Mouse (Mus musculus): ENCODE data around the gene Tubb2a. TPM values are rescaled to one million over a fixed set of nuclear protein-coding genes. Genes with fewer than 3 reads are reported as not detected.
"Not testable (repeated sequence)": the region's sequence is repeated elsewhere in the genome, so short reads cannot be mapped to it uniquely, and the experiment has no call there.

Gene Tubb2a
- polyA plus RNA-seq, 1 experiment from 2014 or later: 2,201 TPM

DNA sequence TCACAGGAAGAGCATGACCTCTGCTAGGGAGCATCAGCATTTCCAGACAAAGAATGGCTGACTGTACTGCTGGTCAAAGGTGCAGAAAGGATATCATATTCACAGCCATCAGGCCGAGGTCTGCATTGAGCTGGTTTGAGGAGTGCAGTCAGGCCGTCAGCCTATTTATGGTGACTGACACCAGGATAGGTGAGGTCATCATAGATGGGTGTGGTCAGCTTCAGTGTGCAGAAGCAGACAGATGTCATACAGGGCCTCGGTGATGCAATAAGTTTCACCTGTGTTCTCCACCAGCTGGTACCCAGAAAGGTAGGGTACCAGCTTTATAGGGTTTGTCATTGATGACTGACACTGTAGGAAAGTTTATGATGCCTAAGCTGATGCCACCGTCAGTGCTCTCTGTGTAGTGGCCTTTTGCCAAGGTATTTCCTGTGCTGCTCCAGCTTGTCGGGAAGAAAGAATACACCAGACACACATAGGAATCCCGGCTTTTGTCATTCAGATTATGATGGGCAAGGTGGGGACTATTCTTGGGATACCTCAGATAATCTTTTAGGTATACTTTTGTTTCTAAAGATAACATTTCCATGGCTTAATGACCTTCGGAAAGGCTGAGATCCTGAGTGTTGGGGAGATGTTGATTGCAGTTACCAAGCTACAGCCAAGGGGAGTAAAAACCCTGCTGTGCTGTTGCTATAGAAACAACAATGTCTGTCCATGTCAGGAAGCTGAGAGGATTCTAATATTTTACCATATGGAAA, 9.4 kb upstream of the Tubb2a start:
- ATAC-seq (ENCODE audit: low FRiP score, low TSS enrichment): peak; percentile 43; the same call in 1 of the 2 replicates
- Histone ChIP-seq H3K4me1 (ENCODE audit: control insufficient read depth, insufficient read depth, low read length) (peaks cover 29% of the 10 kb centered on the region), H3K4me3 (replicated peaks; ENCODE audit: low read depth, low read length) (no peak overlapping the region), H3K36me3 (ENCODE audit: control insufficient read depth, insufficient read depth, low read length) (no peaks in the 10 kb centered on the region), H3K4me2 (ENCODE audit: low read length) (peak overlapping the region; percentile 46; the same call in 1 of the 2 replicates), H3K27ac (replicated peaks; ENCODE audit: low read depth, low read length) (peak overlapping the region; percentile 93), H3K9me3 (ENCODE audit: control insufficient read depth, low read length) (no peaks in the 10 kb centered on the region), H3K9ac (replicated peaks; ENCODE audit: low read length) (no peak overlapping the region), H3K27me3 (ENCODE audit: control insufficient read depth, insufficient read depth, low read length) (no peaks in the 10 kb centered on the region)
- 43% methylated on average over 7 of the region's 7 CpGs for WGBS
- DNase-seq: peak; percentile 77

DNA sequence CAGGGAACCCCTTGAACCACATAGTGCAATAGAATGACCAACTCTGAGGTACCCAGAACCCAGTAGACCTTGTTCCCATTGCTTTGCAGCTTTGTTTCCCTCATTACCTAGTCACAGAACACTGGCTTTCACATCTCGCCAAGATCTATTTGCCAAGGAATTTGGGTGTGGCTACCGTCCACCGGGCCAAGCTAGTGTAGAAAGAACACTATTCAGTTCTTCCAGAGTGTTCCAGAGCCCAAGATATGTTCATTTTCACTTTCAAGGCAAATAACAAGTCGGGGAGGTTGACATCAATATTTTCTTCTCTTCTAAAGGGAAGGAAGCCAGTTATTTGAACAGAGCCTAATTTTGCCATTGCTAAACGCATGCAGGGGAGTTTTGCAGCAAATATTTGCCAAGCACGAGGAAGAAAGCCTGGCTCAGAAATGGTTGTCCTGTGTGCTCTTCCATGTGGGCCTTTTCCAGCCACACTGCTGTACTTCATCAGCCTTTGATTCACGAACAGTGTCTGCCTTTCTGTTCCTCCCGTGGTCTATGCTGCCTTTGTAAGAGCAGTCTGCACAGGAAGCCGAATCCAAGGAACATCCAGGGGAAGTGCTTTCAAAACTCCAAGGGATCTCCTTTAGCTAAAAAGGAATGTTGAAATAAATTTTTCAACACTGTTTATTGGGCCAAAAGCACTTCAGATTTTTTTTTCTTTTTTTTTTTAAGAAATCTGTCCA, 6.4 kb upstream of the Tubb2a start:
- WGBS: 80% methylated on average over 9 of the region's 9 CpGs
- H3K4me2 ChIP-seq (ENCODE audit: low read length): no peak overlapping the region
- H3K4me1 ChIP-seq (ENCODE audit: control insufficient read depth, insufficient read depth, low read length): peaks cover 25% of the 10 kb centered on the region
- DNase-seq: no peak
- H3K27ac ChIP-seq (replicated peaks; ENCODE audit: low read depth, low read length): no peak overlapping the region
- no peak for ATAC-seq (ENCODE audit: low FRiP score, low TSS enrichment)
- H3K36me3 ChIP-seq (ENCODE audit: control insufficient read depth, insufficient read depth, low read length): no peaks in the 10 kb centered on the region
- no peak overlapping the region for H3K4me3 ChIP-seq (replicated peaks; ENCODE audit: low read depth, low read length)
- H3K9me3 ChIP-seq (ENCODE audit: control insufficient read depth, low read length): no peaks in the 10 kb centered on the region
- H3K9ac ChIP-seq (replicated peaks; ENCODE audit: low read length): no peak overlapping the region
- H3K27me3 ChIP-seq (ENCODE audit: control insufficient read depth, insufficient read depth, low read length): no peaks in the 10 kb centered on the region

DNA sequence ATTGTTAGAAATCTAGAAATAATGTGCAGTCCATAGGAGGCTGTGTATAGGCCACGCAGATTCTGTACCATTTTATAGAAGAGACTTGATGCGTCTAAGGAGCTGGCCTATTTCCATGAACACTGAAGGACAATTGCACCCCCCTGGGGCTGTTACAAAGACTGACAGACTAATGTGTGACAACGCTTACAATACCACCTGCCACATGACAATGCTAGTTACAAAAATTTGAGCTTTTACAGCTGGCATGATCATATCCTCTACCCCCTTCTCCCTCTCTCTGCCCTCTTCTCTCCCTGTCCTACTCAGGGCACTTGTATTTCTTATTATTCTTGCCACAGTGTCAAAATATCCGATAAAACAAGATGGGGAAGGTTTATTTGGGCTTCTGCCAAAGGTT, 4.1 kb upstream of the Tubb2a start:
- ATAC-seq (ENCODE audit: low FRiP score, low TSS enrichment) (no peak), DNase-seq (no peak)
- 59% methylated on average over 4 of the region's 4 CpGs for WGBS
- H3K36me3 ChIP-seq (ENCODE audit: control insufficient read depth, insufficient read depth, low read length): no peaks in the 10 kb centered on the region
- no peak overlapping the region for H3K9ac ChIP-seq (replicated peaks; ENCODE audit: low read length)
- H3K4me3 ChIP-seq (replicated peaks; ENCODE audit: low read depth, low read length): no peak overlapping the region
- no peaks in the 10 kb centered on the region for H3K27me3 ChIP-seq (ENCODE audit: control insufficient read depth, insufficient read depth, low read length)
- H3K4me2 ChIP-seq (ENCODE audit: low read length): no peak overlapping the region
- H3K9me3 ChIP-seq (ENCODE audit: control insufficient read depth, low read length): no peaks in the 10 kb centered on the region
- peaks cover 7% of the 10 kb centered on the region for H3K4me1 ChIP-seq (ENCODE audit: control insufficient read depth, insufficient read depth, low read length)
- H3K27ac ChIP-seq (replicated peaks; ENCODE audit: low read depth, low read length): no peak overlapping the region

GRCm38 (mm10) chr13:34079801-34080200, 2.0 kb upstream of the Tubb2a start:
- no peaks in the 10 kb centered on the region for H3K27me3 ChIP-seq (ENCODE audit: control insufficient read depth, insufficient read depth, low read length)
- H3K4me1 ChIP-seq (ENCODE audit: control insufficient read depth, insufficient read depth, low read length): peaks cover 20% of the 10 kb centered on the region
- no peak overlapping the region for H3K9ac ChIP-seq (replicated peaks; ENCODE audit: low read length)
- no peak overlapping the region for H3K4me2 ChIP-seq (ENCODE audit: low read length)
- no peak for DNase-seq
- peaks cover 14% of the 10 kb centered on the region for H3K36me3 ChIP-seq (ENCODE audit: control insufficient read depth, insufficient read depth, low read length)
- ATAC-seq (ENCODE audit: low FRiP score, low TSS enrichment): no peak
- no peak overlapping the region for H3K27ac ChIP-seq (replicated peaks; ENCODE audit: low read depth, low read length)
- H3K4me3 ChIP-seq (replicated peaks; ENCODE audit: low read depth, low read length): no peak overlapping the region
- no peaks in the 10 kb centered on the region for H3K9me3 ChIP-seq (ENCODE audit: control insufficient read depth, low read length)
- WGBS: 88% methylated on average over 3 of the region's 3 CpGs

DNA sequence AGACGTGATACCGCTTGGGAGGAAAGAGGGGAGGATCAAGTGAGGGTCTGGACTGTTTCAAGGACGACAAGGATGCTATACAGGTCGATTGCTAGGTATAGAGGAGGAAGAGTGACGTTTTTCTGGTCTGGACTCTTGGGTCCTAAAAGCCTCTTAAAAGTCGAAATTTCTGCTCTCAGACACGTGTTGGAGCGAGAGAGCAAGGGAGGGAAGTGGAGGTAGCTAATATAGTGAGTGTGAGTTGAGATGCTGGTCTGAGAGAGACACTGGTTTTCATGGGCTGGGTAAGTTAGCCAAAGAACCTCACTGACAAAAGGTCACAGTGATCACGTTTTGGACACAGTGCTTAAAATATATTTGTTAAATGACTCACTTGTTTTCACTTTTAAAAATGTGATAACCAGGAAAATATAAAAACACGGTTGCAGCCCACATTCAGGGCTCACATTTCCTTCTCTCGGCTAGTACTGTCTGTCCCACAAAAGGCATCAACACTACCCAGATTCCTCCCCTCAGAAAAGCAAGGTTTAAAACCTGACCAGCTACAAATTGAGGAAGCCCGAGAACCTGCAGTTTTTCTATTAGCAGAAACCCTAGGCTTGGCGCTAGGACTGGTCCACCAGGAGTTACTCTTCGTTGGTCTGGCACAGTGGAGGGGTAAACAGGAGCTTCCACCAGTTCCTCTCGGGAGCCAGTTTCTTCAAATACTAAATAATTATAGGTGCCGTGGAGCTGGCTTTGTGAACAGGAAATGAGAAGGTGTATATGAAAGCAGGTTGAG, 883 bp upstream of the Tubb2a start:
- Histone ChIP-seq H3K27ac (replicated peaks; ENCODE audit: low read depth, low read length) (peak overlapping the region; percentile 95), H3K9ac (replicated peaks; ENCODE audit: low read length) (peak overlapping the region; percentile 96; the same call in 1 of the 2 replicates), H3K36me3 (ENCODE audit: control insufficient read depth, insufficient read depth, low read length) (peaks cover 21% of the 10 kb centered on the region), H3K4me3 (replicated peaks; ENCODE audit: low read depth, low read length) (peak overlapping the region; percentile 92), H3K9me3 (ENCODE audit: control insufficient read depth, low read length) (no peaks in the 10 kb centered on the region), H3K4me1 (ENCODE audit: control insufficient read depth, insufficient read depth, low read length) (peaks cover 26% of the 10 kb centered on the region), H3K4me2 (ENCODE audit: low read length) (peak overlapping the region; percentile 74), H3K27me3 (ENCODE audit: control insufficient read depth, insufficient read depth, low read length) (no peaks in the 10 kb centered on the region)
- WGBS: 44% methylated on average over 16 of the region's 16 CpGs
- ATAC-seq (ENCODE audit: low FRiP score, low TSS enrichment): 0 out of 2 replicates have a peak, but pooled peaks have one; percentile 3
- no peak for DNase-seq

DNA sequence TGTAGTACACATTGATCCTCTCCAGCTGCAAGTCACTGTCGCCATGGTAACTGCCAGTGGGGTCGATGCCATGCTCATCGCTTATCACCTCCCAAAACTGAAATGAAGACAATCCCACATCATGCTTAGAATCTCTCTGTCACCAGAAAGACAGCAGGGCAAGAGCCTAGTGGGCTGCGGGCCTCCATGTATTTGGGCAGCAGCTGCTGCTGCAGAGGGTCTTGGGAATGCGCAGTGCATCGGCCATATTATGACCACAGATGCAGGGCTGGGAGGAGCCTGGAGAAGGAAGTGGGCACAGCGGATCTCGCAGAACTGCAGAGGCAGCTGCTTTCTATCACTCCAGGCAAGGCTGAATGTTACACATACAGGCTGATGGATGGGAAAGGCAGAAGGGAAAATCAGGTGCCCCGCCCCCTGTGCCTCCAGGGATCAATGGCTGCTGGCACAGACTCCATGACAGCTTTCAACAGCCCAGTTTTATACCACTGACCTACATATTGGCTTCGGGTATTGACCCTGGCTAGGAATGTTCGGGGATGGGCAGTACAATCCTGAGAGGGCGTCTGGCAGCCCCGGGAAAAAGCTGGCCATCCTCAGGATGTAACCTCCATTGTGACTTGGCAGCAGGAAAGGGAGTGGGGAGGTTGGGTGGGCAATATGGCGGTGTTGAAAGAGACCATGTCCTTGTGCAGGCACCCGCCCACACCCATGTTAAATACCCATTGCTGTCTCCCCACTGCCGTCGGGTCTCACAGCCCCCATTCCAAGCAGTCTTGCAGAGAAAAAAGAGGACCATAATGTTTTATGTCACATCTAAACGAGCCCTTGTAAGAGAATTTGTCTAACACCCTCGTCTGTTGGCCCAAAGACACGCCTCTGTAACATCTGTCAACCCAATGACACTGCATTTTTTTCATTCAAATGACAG, 981 bp downstream of the Tubb2a start:
- DNase-seq: peak; percentile 83
- Histone ChIP-seq H3K27ac (replicated peaks; ENCODE audit: low read depth, low read length) (peak overlapping the region; percentile 95), H3K36me3 (ENCODE audit: control insufficient read depth, insufficient read depth, low read length) (peaks cover 27% of the 10 kb centered on the region), H3K4me3 (replicated peaks; ENCODE audit: low read depth, low read length) (peak overlapping the region; percentile 92), H3K27me3 (ENCODE audit: control insufficient read depth, insufficient read depth, low read length) (no peaks in the 10 kb centered on the region), H3K4me1 (ENCODE audit: control insufficient read depth, insufficient read depth, low read length) (peaks cover 33% of the 10 kb centered on the region), H3K9ac (replicated peaks; ENCODE audit: low read length) (peak overlapping the region; percentile 96), H3K4me2 (ENCODE audit: low read length) (peak overlapping the region; percentile 74), H3K9me3 (ENCODE audit: control insufficient read depth, low read length) (no peaks in the 10 kb centered on the region)
- ATAC-seq (ENCODE audit: low FRiP score, low TSS enrichment): peak; percentile 77
- WGBS: 17% methylated on average over 20 of the region's 20 CpGs

DNA sequence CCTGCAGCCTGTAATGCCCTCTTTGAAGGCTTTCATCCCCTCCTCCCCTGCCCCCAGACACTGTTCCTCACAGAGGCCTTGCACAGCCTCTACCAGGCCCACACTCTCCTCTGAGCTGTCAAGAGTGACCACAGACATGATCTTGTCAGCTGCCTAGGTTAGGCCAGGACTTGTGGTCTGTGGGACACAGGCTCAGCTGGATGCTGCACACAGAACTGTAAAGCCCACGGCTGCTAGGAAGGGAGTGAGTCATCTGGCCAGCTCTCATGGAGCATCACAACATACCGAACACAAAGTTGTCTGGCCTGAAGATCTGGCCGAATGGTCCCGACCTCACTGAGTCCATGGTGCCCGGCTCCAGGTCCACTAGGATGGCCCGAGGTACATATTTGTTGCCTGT, 1.9 kb downstream of the Tubb2a start:
- H3K4me3 ChIP-seq (replicated peaks; ENCODE audit: low read depth, low read length): peak overlapping the region; percentile 92
- peaks cover 33% of the 10 kb centered on the region for H3K4me1 ChIP-seq (ENCODE audit: control insufficient read depth, insufficient read depth, low read length)
- peak overlapping the region; percentile 96; the same call in 1 of the 2 replicates for H3K9ac ChIP-seq (replicated peaks; ENCODE audit: low read length)
- H3K9me3 ChIP-seq (ENCODE audit: control insufficient read depth, low read length); ATAC-seq (ENCODE audit: low FRiP score, low TSS enrichment); H3K27me3 ChIP-seq (ENCODE audit: control insufficient read depth, insufficient read depth, low read length); DNase-seq: not testable (repeated sequence)
- WGBS: 51% methylated on average over 6 of the region's 6 CpGs
- H3K36me3 ChIP-seq (ENCODE audit: control insufficient read depth, insufficient read depth, low read length): peaks cover 27% of the 10 kb centered on the region
- peak overlapping the region; percentile 95 for H3K27ac ChIP-seq (replicated peaks; ENCODE audit: low read depth, low read length)
- peak overlapping the region; percentile 74 for H3K4me2 ChIP-seq (ENCODE audit: low read length)

DNA sequence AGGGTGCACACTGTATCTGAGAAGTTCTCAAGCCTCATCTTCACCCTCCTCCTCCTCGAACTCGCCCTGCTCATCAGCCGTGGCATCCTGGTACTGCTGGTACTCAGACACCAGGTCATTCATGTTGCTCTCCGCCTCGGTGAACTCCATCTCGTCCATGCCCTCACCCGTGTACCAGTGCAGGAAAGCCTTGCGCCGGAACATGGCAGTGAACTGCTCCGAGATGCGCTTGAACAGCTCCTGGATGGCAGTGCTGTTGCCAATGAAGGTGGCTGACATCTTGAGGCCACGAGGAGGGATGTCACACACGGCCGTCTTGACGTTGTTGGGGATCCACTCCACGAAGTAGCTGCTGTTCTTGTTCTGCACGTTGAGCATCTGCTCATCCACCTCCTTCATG, 3.4 kb downstream of the Tubb2a start:
- H3K27ac ChIP-seq (replicated peaks; ENCODE audit: low read depth, low read length); H3K4me2 ChIP-seq (ENCODE audit: low read length); ATAC-seq (ENCODE audit: low FRiP score, low TSS enrichment); H3K4me3 ChIP-seq (replicated peaks; ENCODE audit: low read depth, low read length); H3K9me3 ChIP-seq (ENCODE audit: control insufficient read depth, low read length); H3K9ac ChIP-seq (replicated peaks; ENCODE audit: low read length); H3K27me3 ChIP-seq (ENCODE audit: control insufficient read depth, insufficient read depth, low read length); DNase-seq: not testable (repeated sequence)
- Histone ChIP-seq H3K36me3 (ENCODE audit: control insufficient read depth, insufficient read depth, low read length) (peaks cover 27% of the 10 kb centered on the region), H3K4me1 (ENCODE audit: control insufficient read depth, insufficient read depth, low read length) (peaks cover 33% of the 10 kb centered on the region)
- WGBS: 95% methylated on average over 9 of the region's 17 CpGs
